Mouse (Mus musculus) thymus, adult 2 months (tissue): Measurements from ENCODE around the gene Slc5a3. TPM values are rescaled to one million over a fixed set of nuclear protein-coding genes. Genes with fewer than 3 reads are reported as not detected.
A peak's percentile ranks its signal among the peaks of the same experiment; 100 is the strongest.

Source experiments
- DNase-seq: peaks from one replicate; pipeline ENCODE4 v3.0.0; 2021
- H3K27ac ChIP-seq: fragments of 200-500 bp; 2 replicates; pipeline ENCODE4 v1.5.1; 2012; ENCODE audit warnings: low read length, control low read depth; ENCODE audit not compliant: control insufficient read depth, insufficient read depth
- H3K27me3 ChIP-seq: fragments of 200-500 bp; 2 replicates; pipeline ENCODE4 v1.6.1; 2012; ENCODE audit warnings: mild to moderate bottlenecking, low read length, moderate library complexity, mixed read lengths; ENCODE audit not compliant: control insufficient read depth, insufficient read depth
- H3K36me3 ChIP-seq: fragments of 200-500 bp; 2 replicates; pipeline ENCODE4 v1.6.1; 2012; ENCODE audit warnings: mild to moderate bottlenecking, low read length, moderate library complexity; ENCODE audit not compliant: control insufficient read depth, insufficient read depth
- H3K4me1 ChIP-seq: fragments of 200-500 bp; replicated peaks from 2 replicates; pipeline ENCODE4 v1.6.1; 2012; ENCODE audit warnings: low read length; ENCODE audit not compliant: control insufficient read depth, insufficient read depth
- H3K4me3 ChIP-seq: fragments of 200-500 bp; 2 replicates; pipeline ENCODE4 v1.5.1; 2012; ENCODE audit warnings: mild to moderate bottlenecking, low read length, control low read depth, moderate library complexity; ENCODE audit not compliant: control insufficient read depth, insufficient read depth
- CTCF ChIP-seq: fragments of 200-500 bp; IDR thresholded peaks from 2 replicates; pipeline ENCODE4 v1.5.1; 2012; ENCODE audit warnings: mild to moderate bottlenecking, control low read depth, low read length, moderate library complexity, borderline replicate concordance; ENCODE audit not compliant: control insufficient read depth, poor library complexity, insufficient read depth; ENCODE audit errors: extremely low read depth
- POLR2A ChIP-seq: fragments of 200-500 bp; IDR thresholded peaks from 2 replicates; pipeline ENCODE4 v1.6.1; 2012; ENCODE audit warnings: mild to moderate bottlenecking, low read length, control low read depth, moderate library complexity; ENCODE audit not compliant: control insufficient read depth, poor library complexity, insufficient read depth; ENCODE audit errors: extremely low read depth
- WGBS: fragments of 180-500 bp; shearing (Covaris S2); methylation state at CpG from one replicate; pipeline ENCODE4 v1.1.7; 2018; 5-methylcytosine and 5-hydroxymethylcytosine counted together
- polyA plus RNA-seq: library from polyadenylated mRNA; depleted of rRNA; stranded (reverse); fragments of >200 nt; gene quantifications from 2 replicates; pipeline ENCODE4 v1.2.3, GENCODE M21; 2012

The Slc5a3 gene
- polyA plus RNA-seq, 1 experiment, result 3.2 TPM

DNA sequence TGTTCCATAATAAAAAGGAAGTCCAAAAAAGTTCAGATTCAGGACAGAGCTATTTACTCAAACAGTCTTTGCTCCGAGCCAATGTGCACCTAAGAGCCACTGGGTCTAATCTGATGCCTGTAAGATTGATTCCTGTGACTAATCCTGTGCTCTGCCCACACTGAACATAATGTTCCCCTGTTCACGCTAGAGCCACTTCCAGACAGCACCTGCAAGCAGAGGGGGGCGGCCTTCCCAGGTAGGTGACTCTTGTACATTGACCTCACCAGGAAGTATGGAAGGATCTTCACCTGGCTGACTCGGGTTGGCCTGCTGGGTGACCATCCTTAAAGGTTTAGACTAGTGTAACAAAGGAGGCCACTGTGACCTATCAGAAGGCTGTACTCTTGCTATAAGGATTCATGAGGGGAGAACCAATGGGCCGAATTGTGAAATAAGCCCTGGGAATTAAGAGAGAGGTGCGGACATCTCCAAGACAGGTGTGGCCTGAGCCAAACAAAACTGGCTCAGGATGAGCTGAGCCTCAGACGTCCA lies 6.3 kb upstream of the Slc5a3 start:
- H3K27me3 ChIP-seq, result no peaks in the 10 kb centered on the region
- H3K4me1 ChIP-seq, result no peaks in the 10 kb centered on the region
- no peak for DNase-seq
- WGBS, result 94% methylated on average over 7 of the region's 7 CpGs
- H3K27ac ChIP-seq, result no peak overlapping the region
- no peaks in the 10 kb centered on the region for H3K36me3 ChIP-seq
- no peak overlapping the region for H3K4me3 ChIP-seq
- TF ChIP-seq CTCF (no peak), POLR2A (no peak)

DNA sequence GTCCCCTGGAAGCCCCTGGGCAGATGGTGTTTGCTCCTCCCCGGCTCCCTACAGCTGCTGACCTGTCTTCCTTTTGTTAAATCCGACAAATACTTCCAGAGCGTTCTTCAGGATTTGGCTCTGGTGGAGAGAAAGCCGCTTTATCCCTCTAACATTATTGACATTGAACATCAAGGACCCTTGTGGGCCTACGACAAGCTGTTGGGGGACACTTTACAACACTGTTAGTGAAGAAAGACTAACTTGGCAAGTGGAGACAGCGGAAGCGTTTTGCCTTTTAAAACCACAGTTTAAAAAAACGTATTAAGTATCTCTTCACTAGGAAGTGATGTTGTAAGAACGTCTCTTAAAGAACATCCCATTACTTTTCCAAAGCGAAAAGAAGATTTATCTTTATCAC lies 5.6 kb upstream of the Slc5a3 start:
- TF ChIP-seq POLR2A, result no peak
- TF ChIP-seq CTCF, result no peak
- peaks cover 2% of the 10 kb centered on the region for H3K4me1 ChIP-seq
- H3K27me3 ChIP-seq, result no peaks in the 10 kb centered on the region
- 92% methylated on average over 10 of the region's 10 CpGs for WGBS
- H3K4me3 ChIP-seq, result no peak overlapping the region
- no peaks in the 10 kb centered on the region for H3K36me3 ChIP-seq
- DNase-seq, result no peak
- H3K27ac ChIP-seq, result no peak overlapping the region

DNA sequence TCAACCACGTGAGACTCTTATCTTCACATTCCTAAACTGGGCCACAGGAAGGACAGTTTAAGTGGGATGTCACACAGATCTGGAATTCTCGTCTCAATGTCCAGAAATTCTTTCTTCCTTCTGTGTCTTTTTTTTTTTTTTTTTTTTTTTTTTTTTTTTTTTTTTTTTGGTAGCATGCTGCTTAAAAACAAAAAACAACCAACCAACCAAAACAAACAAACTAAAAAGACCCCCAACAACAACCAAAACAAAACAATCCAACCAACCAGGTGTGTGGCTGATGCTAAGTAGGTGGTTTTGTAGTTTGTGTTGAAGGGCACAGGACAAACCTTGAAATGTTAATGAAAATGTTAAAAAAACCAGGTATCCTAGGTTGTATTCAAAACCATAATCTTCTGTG lies 1.4 kb upstream of the Slc5a3 start:
- WGBS, result 93% methylated on average over 2 of the region's 2 CpGs
- H3K27ac ChIP-seq, result no peak overlapping the region

DNA sequence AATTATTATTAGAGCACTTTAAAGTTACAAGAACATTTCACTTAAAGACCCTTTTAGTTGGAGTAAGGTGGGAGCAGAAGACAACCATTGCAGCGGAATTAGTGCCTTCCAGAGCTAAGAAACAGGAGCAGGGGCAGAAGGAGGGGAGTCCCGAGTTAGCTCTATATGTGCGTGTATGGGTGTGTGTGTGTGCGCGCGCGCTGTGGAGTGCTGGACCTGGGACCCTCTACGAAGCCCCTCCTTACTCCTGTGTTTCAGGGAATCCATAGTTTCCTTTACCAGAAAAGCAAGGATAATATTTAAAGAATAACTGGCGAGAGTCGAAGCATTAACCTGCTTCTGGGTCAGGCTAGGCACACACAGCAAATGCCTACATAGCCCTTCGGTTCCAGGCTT lies 668 bp upstream of the Slc5a3 start:
- Histone ChIP-seq H3K27ac (no peak overlapping the region), H3K4me1 (peaks cover 18% of the 10 kb centered on the region), H3K36me3 (no peaks in the 10 kb centered on the region), H3K27me3 (no peaks in the 10 kb centered on the region), H3K4me3 (peak overlapping the region; percentile 95)
- TF ChIP-seq POLR2A (no peak), CTCF (no peak)
- DNase-seq, result no peak
- WGBS, result 9% methylated on average over 11 of the region's 11 CpGs

More for the DNA sequence above, 1.4 kb upstream of the Slc5a3 start:
- Histone ChIP-seq H3K4me1 (peaks cover 18% of the 10 kb centered on the region), H3K36me3 (no peaks in the 10 kb centered on the region), H3K4me3 (no peak overlapping the region), H3K27me3 (no peaks in the 10 kb centered on the region)
- TF ChIP-seq CTCF (no peak), POLR2A (no peak)
- DNase-seq, result no peak

DNA sequence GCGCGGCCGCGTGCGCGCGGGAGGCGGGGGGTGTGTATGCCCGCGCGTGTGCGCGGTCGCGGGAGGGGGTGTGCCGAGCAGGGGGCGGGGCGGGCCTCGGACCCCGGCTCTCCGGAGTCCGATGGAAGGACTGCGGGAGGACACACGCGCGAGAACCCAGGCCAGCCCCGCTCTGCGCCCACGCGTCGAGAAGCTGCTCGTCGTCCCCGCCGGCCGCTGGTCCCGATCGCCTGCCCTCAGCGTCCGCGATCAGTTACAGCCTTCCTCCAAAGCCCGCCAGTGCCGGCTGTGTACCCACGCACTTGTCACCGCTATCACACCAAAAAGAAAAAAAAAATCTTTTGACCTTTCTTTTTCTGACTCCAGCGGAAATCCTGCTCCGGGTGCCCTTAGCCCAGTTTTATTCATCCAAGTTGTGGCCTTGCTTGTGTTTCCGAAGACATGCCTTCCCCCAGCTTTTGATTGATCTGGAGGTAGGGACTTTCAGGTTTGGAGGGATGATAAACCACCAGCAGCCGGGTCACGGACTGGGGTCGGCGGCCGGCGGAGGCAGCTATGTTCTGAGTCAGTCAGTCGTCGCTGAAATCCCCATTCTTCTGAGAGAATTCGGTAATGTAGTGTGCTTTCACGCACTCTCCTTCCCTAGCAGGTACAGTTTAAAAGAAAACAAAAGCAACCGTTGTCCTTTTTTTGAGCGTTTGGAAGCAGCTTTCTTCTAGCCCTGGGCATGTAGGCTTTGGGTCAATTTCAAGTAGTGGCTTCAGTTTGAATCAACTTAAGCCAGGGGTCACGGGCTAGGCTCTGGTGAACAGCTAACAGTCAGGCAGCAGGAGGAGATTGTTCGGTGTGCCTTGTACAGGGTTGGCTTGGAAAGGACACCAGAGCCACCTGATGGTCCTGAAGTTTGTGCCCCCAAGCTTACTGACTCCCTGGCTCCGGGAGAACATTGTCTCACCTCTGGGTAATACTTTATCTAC lies 810 bp downstream of the Slc5a3 start:
- WGBS, result 3% methylated on average over 63 of the region's 63 CpGs
- peak; percentile 24 for DNase-seq
- Histone ChIP-seq H3K27me3 (no peaks in the 10 kb centered on the region), H3K4me1 (peaks cover 18% of the 10 kb centered on the region), H3K4me3 (peak overlapping the region; percentile 95), H3K27ac (peak overlapping the region; percentile 30; the same call in 1 of the 2 replicates), H3K36me3 (no peaks in the 10 kb centered on the region)
- TF ChIP-seq CTCF (no peak), POLR2A (0 out of 2 replicates have a peak, but pooled peaks have one; percentile 21)

DNA sequence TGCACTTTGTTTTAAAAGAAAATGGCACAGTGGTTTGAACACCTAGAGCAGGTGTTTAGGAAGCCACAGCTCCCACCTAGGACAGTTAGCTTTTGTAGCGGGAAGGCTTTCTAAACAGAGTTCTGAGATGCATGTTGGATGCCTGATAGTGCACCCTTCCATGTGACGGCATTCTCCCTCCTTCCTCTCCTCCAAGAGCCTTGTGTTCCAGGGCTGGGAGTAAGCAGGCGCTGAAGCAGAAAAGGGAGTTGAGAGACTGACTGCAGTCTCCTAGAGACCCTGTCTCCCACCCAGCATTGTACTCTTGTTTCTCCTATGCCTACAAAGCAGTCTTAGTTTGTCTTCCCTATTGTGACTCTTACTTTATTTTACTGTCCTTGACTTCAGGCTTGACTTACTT lies 2.1 kb downstream of the Slc5a3 start:
- no peak overlapping the region for H3K4me3 ChIP-seq
- peaks cover 18% of the 10 kb centered on the region for H3K4me1 ChIP-seq
- no peaks in the 10 kb centered on the region for H3K27me3 ChIP-seq
- H3K27ac ChIP-seq, result peak overlapping the region; percentile 16; the same call in 1 of the 2 replicates
- H3K36me3 ChIP-seq, result no peaks in the 10 kb centered on the region
- DNase-seq, result no peak
- 53% methylated on average over 3 of the region's 3 CpGs for WGBS
- TF ChIP-seq POLR2A (no peak), CTCF (no peak)
